Mouse (Mus musculus) adrenal gland, adult 2 months (tissue): Measurements from ENCODE around the gene Gm10663. TPM values are rescaled to one million over a fixed set of nuclear protein-coding genes. Genes with fewer than 3 reads are reported as not detected.

Source experiments
- DNase-seq: peaks from one replicate; pipeline ENCODE4 v3.0.0; 2021
- microRNA-seq, 2 experiments: library from miRNA; unstranded; fragments of <30 nt; microRNA quantifications; one replicate each; pipeline ENCODE4 v1.2.0; 2021
- polyA plus RNA-seq: library from polyadenylated mRNA; depleted of rRNA; stranded (reverse); fragments of >200 nt; gene quantifications from 2 replicates; pipeline ENCODE4 v1.2.3, GENCODE M21; 2012; rRNA removed
- total RNA-seq, 2 experiments: library from RNA; stranded (reverse); gene quantifications; 2 replicates each; pipeline ENCODE4 v1.2.3; 2021

The Gm10663 gene
- total and polyA plus RNA-seq, 3 experiments: not detected

- no peak for DNase-seq
These were observed 12.9 kb downstream of the Gm10663 start for GRCm38 (mm10) chr8:65087711-65088110.

GRCm38 (mm10) chr8:65088120-65088519 is 13.3 kb downstream of the Gm10663 start:
- no peak for DNase-seq

DNA sequence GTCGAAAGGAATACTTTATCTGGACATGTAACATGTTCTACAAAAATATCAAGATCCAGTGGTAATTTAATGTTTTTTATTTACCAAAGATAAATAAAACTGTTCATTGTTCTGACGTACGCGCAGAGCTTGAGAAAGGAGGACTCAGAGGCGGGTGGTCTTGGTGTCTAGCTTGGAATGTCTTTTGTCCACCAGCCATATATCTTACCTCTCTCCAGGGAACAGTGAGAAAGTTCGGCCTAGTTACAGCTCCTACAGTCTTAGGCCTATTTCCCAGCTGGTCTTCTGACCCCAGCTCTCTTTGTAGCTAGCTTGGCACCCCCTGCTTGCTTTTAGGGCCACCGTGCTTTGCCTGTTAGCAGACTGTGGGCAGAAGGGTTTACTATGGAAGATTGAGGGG is 14.9 kb downstream of the Gm10663 start:
- no peak for DNase-seq

GRCm38 (mm10) chr8:65097760-65098415 is 23.1 kb downstream of the Gm10663 start:
- DNase-seq: no peak

DNA sequence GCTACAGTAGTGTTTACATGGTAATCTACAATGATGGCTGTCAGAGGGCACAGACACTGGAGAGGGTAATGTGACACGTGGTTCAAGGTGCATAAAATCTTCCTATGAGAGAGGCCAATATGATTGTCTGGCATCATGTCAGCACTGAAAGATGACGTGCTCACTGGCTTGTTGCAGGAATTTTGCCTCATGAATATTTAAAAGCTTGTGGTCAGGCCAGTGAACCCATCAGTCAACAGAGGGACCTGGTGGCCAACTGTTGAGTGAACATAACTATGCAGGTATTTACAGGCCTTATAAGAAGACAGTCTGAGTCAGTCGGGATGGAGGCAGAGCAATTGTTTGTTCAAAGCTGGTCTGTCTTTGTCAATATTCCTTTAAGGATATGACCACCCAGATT is 24.9 kb downstream of the Gm10663 start:
- no peak for DNase-seq

GRCm38 (mm10) chr8:65103632-65104031 is 28.8 kb downstream of the Gm10663 start:
- no peak for DNase-seq

- no peak for DNase-seq
These were observed 29.2 kb downstream of the Gm10663 start for GRCm38 (mm10) chr8:65104041-65104440.

GRCm38 (mm10) chr8:65107936-65108718 is 33.3 kb downstream of the Gm10663 start:
- DNase-seq: no peak

GRCm38 (mm10) chr8:65108936-65109335 is 34.1 kb downstream of the Gm10663 start:
- DNase-seq: no peak

GRCm38 (mm10) chr8:65110285-65110691 is 35.5 kb downstream of the Gm10663 start:
- peak; percentile 47 for DNase-seq

DNA sequence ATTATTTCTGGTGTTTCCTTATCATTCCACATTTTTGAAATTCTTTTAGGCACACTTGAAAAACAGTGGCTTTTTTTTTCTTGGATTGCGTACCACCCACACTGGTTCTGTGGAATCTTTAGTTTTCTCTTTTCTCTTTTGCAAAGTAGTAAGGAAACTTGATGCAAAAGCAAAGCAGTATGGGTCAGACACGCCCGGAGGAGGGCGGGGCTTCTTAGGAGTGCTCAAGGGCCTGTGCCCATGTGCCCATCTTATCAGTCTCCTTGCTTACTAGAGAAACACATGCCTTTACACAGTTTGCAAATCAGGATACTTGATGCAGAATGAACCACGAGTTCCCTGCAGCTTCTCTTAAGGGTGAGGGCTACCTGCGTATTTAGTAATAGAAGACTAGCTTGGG is 37.3 kb downstream of the Gm10663 start:
- DNase-seq: no peak

- no peak for DNase-seq
These were observed 51.2 kb downstream of the Gm10663 start for GRCm38 (mm10) chr8:65126014-65126413.

- no peak for DNase-seq
These were observed 51.6 kb downstream of the Gm10663 start for GRCm38 (mm10) chr8:65126454-65126853.

Small RNAs within 50 kb of the gene (microRNA-seq; reads per million reads assigned to microRNA genes)
- 0 reads per million in 2 experiments for gene Gm24333

Other genes starting within 250 kb of the Gm10663 start
- 10 to 100 TPM; 72.8 to 86.4 TPM for gene Klhl2, start 225.0 kb upstream of the Gm10663 start, total RNA-seq
- 13.4 and 13.8 TPM in 2 replicates for gene Klhl2, start 225.0 kb upstream of the Gm10663 start, polyA plus RNA-seq
- gene Tmem192, start 127.8 kb upstream of the Gm10663 start, total RNA-seq: 10 to 100 TPM; 57.5 to 77.8 TPM
- gene Tmem192, start 127.8 kb upstream of the Gm10663 start, polyA plus RNA-seq: 141 and 177 TPM in 2 replicates
- not detected for gene Trim75, start 87.2 kb upstream of the Gm10663 start, total RNA-seq
- not detected in 2 replicates for gene Trim75, start 87.2 kb upstream of the Gm10663 start, polyA plus RNA-seq
- gene Trim61, start 56.5 kb upstream of the Gm10663 start, total RNA-seq: not detected
- gene Trim61, start 56.5 kb upstream of the Gm10663 start, polyA plus RNA-seq: not detected in 2 replicates
- gene Trim60, start 56.4 kb upstream of the Gm10663 start, total RNA-seq: not detected
- gene Trim60, start 56.4 kb upstream of the Gm10663 start, polyA plus RNA-seq: not detected in 2 replicates
- gene Apela, start 37.7 kb upstream of the Gm10663 start, total RNA-seq: not detected
- not detected in 2 replicates for gene Apela, start 37.7 kb upstream of the Gm10663 start, polyA plus RNA-seq
- not detected for gene BC030870, start 54.5 kb downstream of the Gm10663 start, total RNA-seq
- gene BC030870, start 54.5 kb downstream of the Gm10663 start, polyA plus RNA-seq: not detected in 2 replicates